Mouse (Mus musculus): ENCODE data around the gene F12. TPM values are rescaled to one million over a fixed set of nuclear protein-coding genes. Genes with fewer than 3 reads are reported as not detected.
A peak's percentile ranks its signal among the peaks of the same experiment; 100 is the strongest.

F12 gene
- polyA plus RNA-seq, 1 experiment from 2014 or later = not detected

DNA sequence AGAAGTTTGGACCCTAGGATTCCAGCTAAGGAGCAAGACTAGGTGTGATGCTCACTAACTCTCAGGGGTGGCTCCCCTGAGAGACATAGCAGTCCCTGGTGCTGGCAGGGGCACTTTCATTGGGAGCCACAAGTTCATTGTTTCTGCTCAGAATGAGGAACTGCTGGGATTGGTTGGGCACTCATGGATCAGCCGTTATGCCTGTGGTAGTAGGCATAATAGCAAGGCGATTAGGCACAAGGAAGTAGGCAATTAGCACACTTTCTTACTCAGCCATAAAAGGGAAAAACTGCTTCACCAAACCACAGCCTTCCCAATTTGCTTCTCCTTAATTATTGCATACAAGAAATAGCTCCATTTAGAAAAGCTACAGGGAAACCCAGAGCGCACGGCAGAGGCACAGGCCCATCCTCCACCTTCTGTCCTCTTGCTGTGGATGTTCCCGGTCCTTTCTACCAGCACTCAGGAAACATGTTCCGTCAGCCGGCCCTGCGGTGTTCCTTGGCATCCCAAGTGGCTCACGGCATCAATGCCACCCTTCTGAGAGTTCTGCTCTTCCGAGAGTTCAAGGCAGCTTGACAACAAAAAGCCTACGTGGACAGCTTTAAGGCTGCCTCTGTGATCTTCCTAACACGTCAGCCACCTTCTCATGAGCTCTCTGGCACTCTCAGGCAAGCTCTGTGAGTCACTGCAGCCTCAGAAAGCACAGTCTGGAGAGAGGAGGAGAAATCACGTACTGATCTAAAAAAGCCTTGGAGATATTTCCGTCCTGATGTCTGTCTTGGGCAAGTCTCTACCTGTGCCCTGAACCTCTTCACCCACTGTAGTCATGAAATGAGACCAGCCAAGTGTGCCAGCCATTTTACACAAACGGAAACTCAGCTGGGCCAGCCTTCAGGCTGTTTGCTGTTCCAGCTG, 22.4 kb downstream of the F12 start:
- H3K9me3 ChIP-seq (ENCODE audit: control insufficient read depth, low read depth, low read length) = no peaks in the 10 kb centered on the region
- H3K27me3 ChIP-seq (ENCODE audit: control insufficient read depth, insufficient read depth, low read length) = no peaks in the 10 kb centered on the region
- H3K36me3 ChIP-seq (ENCODE audit: control insufficient read depth, insufficient read depth, low read length) = no peaks in the 10 kb centered on the region
- 69% methylated on average over 15 of the region's 15 CpGs for WGBS
- 0 out of 2 replicates have a peak overlapping the region, but pooled peaks have one; percentile 10 for H3K27ac ChIP-seq (ENCODE audit: low read length)
- no peak overlapping the region for H3K4me3 ChIP-seq (ENCODE audit: low read depth, low read length)
- no peak overlapping the region for H3K9ac ChIP-seq (replicated peaks; ENCODE audit: low read depth, low read length)
- no peaks in the 10 kb centered on the region for H3K4me1 ChIP-seq (ENCODE audit: control insufficient read depth, insufficient read depth, low read length)
- ATAC-seq (ENCODE audit: insufficient number of reproducible peaks, insufficient read depth, low FRiP score, low read depth) = no peak
- no peak overlapping the region for H3K4me2 ChIP-seq (replicated peaks; ENCODE audit: low read depth, low read length)

DNA sequence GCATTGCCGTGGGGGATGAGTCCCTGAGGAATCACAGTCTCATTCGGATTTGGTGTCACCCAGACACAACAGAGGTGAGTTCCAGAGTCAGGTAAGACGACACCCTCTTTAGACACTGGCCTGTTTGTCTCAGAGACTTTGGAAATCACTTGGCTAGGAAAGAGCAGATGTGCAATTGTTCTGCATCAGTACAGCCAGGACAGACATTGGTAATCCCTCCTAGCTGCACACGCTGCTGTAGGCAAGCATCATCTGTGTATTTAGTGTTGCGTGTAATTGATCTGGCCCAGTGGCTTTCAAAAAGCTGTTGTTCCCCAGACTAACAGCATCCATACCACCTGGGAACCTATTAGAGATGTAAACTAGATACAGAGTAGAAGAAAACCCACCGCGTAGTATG, 23.3 kb downstream of the F12 start:
- WGBS = 70% methylated on average over 7 of the region's 7 CpGs
- no peak overlapping the region for H3K4me3 ChIP-seq (ENCODE audit: low read depth, low read length)
- H3K9ac ChIP-seq (replicated peaks; ENCODE audit: low read depth, low read length) = no peak overlapping the region
- no peak overlapping the region for H3K27ac ChIP-seq (ENCODE audit: low read length)
- H3K9me3 ChIP-seq (ENCODE audit: control insufficient read depth, low read depth, low read length) = no peaks in the 10 kb centered on the region
- no peaks in the 10 kb centered on the region for H3K27me3 ChIP-seq (ENCODE audit: control insufficient read depth, insufficient read depth, low read length)
- H3K36me3 ChIP-seq (ENCODE audit: control insufficient read depth, insufficient read depth, low read length) = no peaks in the 10 kb centered on the region
- H3K4me2 ChIP-seq (replicated peaks; ENCODE audit: low read depth, low read length) = no peak overlapping the region
- ATAC-seq (ENCODE audit: insufficient number of reproducible peaks, insufficient read depth, low FRiP score, low read depth) = no peak
- no peaks in the 10 kb centered on the region for H3K4me1 ChIP-seq (ENCODE audit: control insufficient read depth, insufficient read depth, low read length)

DNA sequence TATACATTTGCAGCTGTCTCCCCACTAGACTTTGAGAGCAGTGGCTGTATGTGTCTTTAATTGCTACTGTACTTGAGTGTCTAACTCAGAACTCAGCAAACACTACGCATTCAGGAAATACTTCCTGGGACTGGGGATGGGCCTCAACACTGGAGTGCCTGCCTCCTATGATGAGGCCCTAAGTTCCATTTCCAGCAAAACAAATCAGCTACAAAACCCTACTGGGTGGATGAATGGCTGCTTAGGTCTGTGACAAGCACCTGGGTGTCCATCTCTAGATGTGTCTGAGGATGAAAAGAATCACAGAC, 26.6 kb downstream of the F12 start:
- Histone ChIP-seq H3K9ac (replicated peaks; ENCODE audit: low read depth, low read length) (no peak overlapping the region), H3K36me3 (ENCODE audit: control insufficient read depth, insufficient read depth, low read length) (no peaks in the 10 kb centered on the region), H3K27ac (ENCODE audit: low read length) (no peak overlapping the region), H3K4me1 (ENCODE audit: control insufficient read depth, insufficient read depth, low read length) (no peaks in the 10 kb centered on the region), H3K9me3 (ENCODE audit: control insufficient read depth, low read depth, low read length) (no peaks in the 10 kb centered on the region), H3K4me2 (replicated peaks; ENCODE audit: low read depth, low read length) (no peak overlapping the region), H3K27me3 (ENCODE audit: control insufficient read depth, insufficient read depth, low read length) (no peaks in the 10 kb centered on the region), H3K4me3 (ENCODE audit: low read depth, low read length) (no peak overlapping the region)
- no peak for ATAC-seq (ENCODE audit: insufficient number of reproducible peaks, insufficient read depth, low FRiP score, low read depth)
- 65% methylated on average over 1 of the region's 1 CpGs for WGBS

DNA sequence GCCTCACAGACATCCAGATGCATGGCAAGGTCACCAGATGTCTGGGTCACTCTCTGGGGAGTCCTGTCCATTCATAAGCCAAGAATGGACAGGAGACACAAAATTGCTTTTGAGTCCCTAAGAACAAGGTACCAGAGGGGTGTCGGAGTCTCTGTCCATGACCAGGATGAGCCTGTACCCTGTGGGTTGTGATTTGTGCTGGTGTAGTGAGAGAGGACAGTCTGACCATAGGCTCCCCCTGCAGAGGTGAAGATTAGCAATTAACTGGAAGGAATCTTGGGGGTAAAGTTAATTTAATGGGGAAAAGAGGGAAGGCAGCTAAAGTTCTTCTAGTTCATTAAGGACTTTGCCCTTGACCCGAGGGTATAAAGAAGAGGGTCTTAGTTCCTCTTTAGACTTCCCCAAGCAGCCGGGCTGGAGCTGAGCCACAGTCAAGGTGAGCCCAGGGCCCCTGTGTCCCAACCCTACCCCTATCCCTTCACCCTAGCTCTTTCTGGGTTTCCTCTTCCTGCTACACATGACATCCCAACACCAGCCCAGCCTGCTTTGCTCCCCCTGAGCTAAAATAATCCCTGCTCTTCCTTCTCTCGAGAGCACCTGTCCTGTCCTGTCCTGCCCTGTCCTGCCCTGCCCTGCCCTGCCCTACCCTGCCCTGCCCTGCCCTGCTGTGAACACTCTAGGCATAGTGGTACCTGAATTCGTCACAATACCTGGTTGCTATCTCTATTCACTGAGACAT, 27.1 kb downstream of the F12 start:
- Histone ChIP-seq H3K4me1 (ENCODE audit: control insufficient read depth, insufficient read depth, low read length) (no peaks in the 10 kb centered on the region), H3K9ac (replicated peaks; ENCODE audit: low read depth, low read length) (no peak overlapping the region), H3K27ac (ENCODE audit: low read length) (no peak overlapping the region), H3K4me3 (ENCODE audit: low read depth, low read length) (no peak overlapping the region), H3K27me3 (ENCODE audit: control insufficient read depth, insufficient read depth, low read length) (no peaks in the 10 kb centered on the region), H3K4me2 (replicated peaks; ENCODE audit: low read depth, low read length) (no peak overlapping the region), H3K9me3 (ENCODE audit: control insufficient read depth, low read depth, low read length) (no peaks in the 10 kb centered on the region), H3K36me3 (ENCODE audit: control insufficient read depth, insufficient read depth, low read length) (no peaks in the 10 kb centered on the region)
- 60% methylated on average over 5 of the region's 5 CpGs for whole genome bisulfite sequencing
- no peak for ATAC-seq (ENCODE audit: insufficient number of reproducible peaks, insufficient read depth, low FRiP score, low read depth)

DNA sequence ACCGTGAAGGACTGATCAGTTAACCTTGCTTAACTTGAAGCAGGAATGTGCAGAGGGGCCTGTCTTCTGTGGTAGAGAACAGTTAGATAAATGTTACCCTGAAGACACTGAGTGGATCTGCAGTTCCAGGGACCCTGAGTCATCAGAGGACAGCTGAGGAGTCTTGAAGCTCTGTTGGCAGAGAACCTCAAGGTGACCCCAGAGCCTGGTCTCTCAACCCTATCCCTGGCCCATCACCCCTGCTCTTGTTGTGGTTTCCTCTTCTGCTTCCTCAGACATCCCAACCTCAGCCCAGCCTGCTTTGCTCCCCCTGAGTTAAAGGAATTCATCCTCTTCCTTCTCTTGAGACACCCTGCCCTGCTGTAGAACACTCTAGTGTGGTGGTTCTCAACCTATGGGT, 28.5 kb downstream of the F12 start, which contains the start of gene Slc34a1:
Gene Slc34a1, plus strand, starts transcription at position 100 of the 400 bp plus-strand sequence.
- Histone ChIP-seq H3K27me3 (ENCODE audit: control insufficient read depth, insufficient read depth, low read length) (no peaks in the 10 kb centered on the region), H3K9ac (replicated peaks; ENCODE audit: low read depth, low read length) (no peak within 1 kb of the TSS), H3K4me3 (ENCODE audit: low read depth, low read length) (no peak within 1 kb of the TSS), H3K9me3 (ENCODE audit: control insufficient read depth, low read depth, low read length) (no peaks in the 10 kb centered on the region), H3K36me3 (ENCODE audit: control insufficient read depth, insufficient read depth, low read length) (no peaks in the 10 kb centered on the region), H3K4me1 (ENCODE audit: control insufficient read depth, insufficient read depth, low read length) (no peaks in the 10 kb centered on the region), H3K27ac (ENCODE audit: low read length) (no peak within 1 kb of the TSS), H3K4me2 (replicated peaks; ENCODE audit: low read depth, low read length) (no peak within 1 kb of the TSS)
- 72% methylated on average over 1 of the region's 1 CpGs for WGBS
- no peak for ATAC-seq (ENCODE audit: insufficient number of reproducible peaks, insufficient read depth, low FRiP score, low read depth)

DNA sequence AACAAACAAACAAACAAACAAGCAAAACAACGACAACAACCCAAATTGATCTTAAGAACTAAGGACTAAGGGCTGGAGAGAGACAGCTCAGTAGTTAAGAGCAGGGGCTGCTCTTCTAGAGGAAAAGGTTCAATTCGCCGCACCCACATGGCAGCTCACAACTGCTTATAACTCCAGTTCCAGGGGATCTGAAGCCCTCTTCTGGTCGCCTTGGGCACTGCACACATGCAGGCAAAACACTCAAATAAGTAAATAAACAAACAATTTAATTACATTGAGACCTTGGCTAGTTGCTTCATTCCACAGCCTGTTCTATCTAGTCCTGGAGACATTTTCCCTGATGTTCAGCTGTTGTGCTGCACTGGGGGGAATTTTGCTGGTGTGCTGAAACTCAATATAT, 33.7 kb downstream of the F12 start:
- no peak overlapping the region for H3K9ac ChIP-seq (replicated peaks; ENCODE audit: low read depth, low read length)
- 72% methylated on average over 4 of the region's 4 CpGs for whole genome bisulfite sequencing
- H3K9me3 ChIP-seq (ENCODE audit: control insufficient read depth, low read depth, low read length) = no peaks in the 10 kb centered on the region
- no peak overlapping the region for H3K4me3 ChIP-seq (ENCODE audit: low read depth, low read length)
- ATAC-seq (ENCODE audit: insufficient number of reproducible peaks, insufficient read depth, low FRiP score, low read depth) = no peak
- no peak overlapping the region for H3K27ac ChIP-seq (ENCODE audit: low read length)
- H3K4me2 ChIP-seq (replicated peaks; ENCODE audit: low read depth, low read length) = no peak overlapping the region
- H3K36me3 ChIP-seq (ENCODE audit: control insufficient read depth, insufficient read depth, low read length) = no peaks in the 10 kb centered on the region
- H3K4me1 ChIP-seq (ENCODE audit: control insufficient read depth, insufficient read depth, low read length) = no peaks in the 10 kb centered on the region
- no peaks in the 10 kb centered on the region for H3K27me3 ChIP-seq (ENCODE audit: control insufficient read depth, insufficient read depth, low read length)

DNA sequence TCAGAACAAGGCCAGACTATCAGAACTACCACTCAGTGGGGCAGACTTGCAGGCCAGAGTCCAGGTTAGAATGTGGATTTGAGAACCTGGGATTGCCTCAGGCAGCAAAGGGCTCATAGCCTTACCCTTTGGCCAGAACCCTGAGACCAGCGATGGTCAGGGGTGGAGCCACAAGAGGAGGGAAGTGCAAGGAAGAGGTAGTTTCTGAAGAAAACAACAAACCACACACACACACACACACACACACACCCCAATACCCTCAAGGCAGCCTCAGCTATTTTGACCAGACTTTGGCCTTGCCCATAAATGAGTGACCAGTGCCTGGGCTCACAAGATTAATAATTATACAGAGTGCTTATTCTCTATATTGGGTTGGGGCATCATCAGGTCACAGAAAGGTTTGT, 35.0 kb downstream of the F12 start:
- WGBS = 85% methylated on average over 1 of the region's 1 CpGs
- Histone ChIP-seq H3K36me3 (ENCODE audit: control insufficient read depth, insufficient read depth, low read length) (no peaks in the 10 kb centered on the region), H3K4me1 (ENCODE audit: control insufficient read depth, insufficient read depth, low read length) (no peaks in the 10 kb centered on the region), H3K4me2 (replicated peaks; ENCODE audit: low read depth, low read length) (no peak overlapping the region), H3K4me3 (ENCODE audit: low read depth, low read length) (no peak overlapping the region), H3K9ac (replicated peaks; ENCODE audit: low read depth, low read length) (no peak overlapping the region), H3K9me3 (ENCODE audit: control insufficient read depth, low read depth, low read length) (no peaks in the 10 kb centered on the region), H3K27me3 (ENCODE audit: control insufficient read depth, insufficient read depth, low read length) (no peaks in the 10 kb centered on the region), H3K27ac (ENCODE audit: low read length) (no peak overlapping the region)
- ATAC-seq (ENCODE audit: insufficient number of reproducible peaks, insufficient read depth, low FRiP score, low read depth) = no peak

DNA sequence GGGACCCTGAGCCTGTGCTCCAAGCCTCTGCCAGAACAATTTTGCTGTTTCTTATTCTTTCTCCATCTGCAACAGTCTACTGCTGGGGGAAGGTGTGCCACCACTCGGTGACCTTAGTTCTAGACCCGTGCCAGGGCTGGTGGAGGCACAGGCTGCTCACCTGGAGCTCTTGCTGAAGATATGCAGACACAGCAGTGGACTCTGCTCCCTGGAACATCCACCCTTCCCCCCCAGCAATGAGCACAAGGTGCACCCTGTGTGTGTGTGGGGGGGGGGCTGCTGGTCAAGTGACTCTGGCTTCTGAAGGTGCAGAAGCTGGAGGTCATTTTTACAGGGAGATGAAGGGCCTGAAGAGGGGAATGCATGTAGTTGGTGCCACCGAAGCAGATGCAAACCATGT, 35.9 kb downstream of the F12 start:
- H3K9ac ChIP-seq (replicated peaks; ENCODE audit: low read depth, low read length) = no peak overlapping the region
- no peaks in the 10 kb centered on the region for H3K27me3 ChIP-seq (ENCODE audit: control insufficient read depth, insufficient read depth, low read length)
- H3K36me3 ChIP-seq (ENCODE audit: control insufficient read depth, insufficient read depth, low read length) = no peaks in the 10 kb centered on the region
- H3K4me1 ChIP-seq (ENCODE audit: control insufficient read depth, insufficient read depth, low read length) = no peaks in the 10 kb centered on the region
- no peak overlapping the region for H3K4me2 ChIP-seq (replicated peaks; ENCODE audit: low read depth, low read length)
- no peaks in the 10 kb centered on the region for H3K9me3 ChIP-seq (ENCODE audit: control insufficient read depth, low read depth, low read length)
- WGBS = 82% methylated on average over 3 of the region's 3 CpGs
- ATAC-seq (ENCODE audit: insufficient number of reproducible peaks, insufficient read depth, low FRiP score, low read depth) = no peak
- no peak overlapping the region for H3K27ac ChIP-seq (ENCODE audit: low read length)
- H3K4me3 ChIP-seq (ENCODE audit: low read depth, low read length) = no peak overlapping the region
